Mouse (Mus musculus) liver, embryonic 16.5 days (tissue): ENCODE results near the gene Unc13d. TPM values are rescaled to one million over a fixed set of nuclear protein-coding genes. Genes with fewer than 3 reads are reported as not detected.
"Not testable (repeated sequence)": the region's sequence is repeated elsewhere in the genome, so short reads cannot be mapped to it uniquely, and the experiment has no call there.

Experiments used
- ATAC-seq: fragments of 200-750 bp; cut with Nextera tagmentation; 2 replicates; pipeline ENCODE4 v1.8.0; 2017; ENCODE audit warnings: low read depth, mild to moderate bottlenecking, moderate number of reproducible peaks, moderate library complexity
- H3K27ac ChIP-seq: fragments of 300-500 bp; sonication (generic); 2 replicates; pipeline ENCODE4 v1.5.1; 2014; ENCODE audit warnings: mild to moderate bottlenecking, low read length
- H3K27me3 ChIP-seq: fragments of 300-500 bp; sonication (generic); 2 replicates; pipeline ENCODE4 v1.6.1; 2014; ENCODE audit warnings: low read depth, low read length, mixed read lengths; ENCODE audit not compliant: control insufficient read depth, insufficient read depth
- H3K36me3 ChIP-seq: fragments of 300-500 bp; sonication (generic); 2 replicates; pipeline ENCODE4 v1.6.1; 2014; ENCODE audit warnings: mild to moderate bottlenecking; ENCODE audit not compliant: control insufficient read depth, insufficient read depth
- H3K4me1 ChIP-seq: fragments of 300-500 bp; sonication (generic); 2 replicates; pipeline ENCODE4 v1.6.1; 2014; ENCODE audit warnings: low read depth, low read length, mixed read lengths; ENCODE audit not compliant: control insufficient read depth
- H3K4me2 ChIP-seq: fragments of 300-500 bp; sonication (generic); 2 replicates; pipeline ENCODE4 v1.6.1; 2014; ENCODE audit warnings: low read depth, low read length, mixed read lengths
- H3K4me3 ChIP-seq: fragments of 300-500 bp; sonication (generic); 2 replicates; pipeline ENCODE4 v1.5.1; 2014; ENCODE audit warnings: low read depth, mild to moderate bottlenecking, low read length
- H3K9ac ChIP-seq: fragments of 300-500 bp; sonication (generic); 2 replicates; pipeline ENCODE4 v1.6.1; 2014; ENCODE audit warnings: low read depth, low read length
- H3K9me3 ChIP-seq: fragments of 300-500 bp; sonication (generic); replicated peaks from 2 replicates; pipeline ENCODE4 v1.6.1; 2016; ENCODE audit warnings: low read length; ENCODE audit not compliant: control insufficient read depth
- WGBS: fragments of 180-500 bp; shearing (Covaris S2); extraction: QIAGEN DNeasy Blood & Tissue Kit; methylation state at CpG from one replicate; pipeline ENCODE4 v1.1.7; 2014; ENCODE audit not compliant: insufficient replicate concordance; 5-methylcytosine and 5-hydroxymethylcytosine counted together
- polyA plus RNA-seq: library from polyadenylated mRNA; unstranded; fragments of >200 nt; fragmentation: Nextera tagmentation; extraction: Ambion mirVana; gene quantifications from 2 replicates; pipeline ENCODE4 v1.2.1, GENCODE M21; 2015

The Unc13d gene
- polyA plus RNA-seq, 1 experiment from 2014 or later: 17.8 TPM

DNA sequence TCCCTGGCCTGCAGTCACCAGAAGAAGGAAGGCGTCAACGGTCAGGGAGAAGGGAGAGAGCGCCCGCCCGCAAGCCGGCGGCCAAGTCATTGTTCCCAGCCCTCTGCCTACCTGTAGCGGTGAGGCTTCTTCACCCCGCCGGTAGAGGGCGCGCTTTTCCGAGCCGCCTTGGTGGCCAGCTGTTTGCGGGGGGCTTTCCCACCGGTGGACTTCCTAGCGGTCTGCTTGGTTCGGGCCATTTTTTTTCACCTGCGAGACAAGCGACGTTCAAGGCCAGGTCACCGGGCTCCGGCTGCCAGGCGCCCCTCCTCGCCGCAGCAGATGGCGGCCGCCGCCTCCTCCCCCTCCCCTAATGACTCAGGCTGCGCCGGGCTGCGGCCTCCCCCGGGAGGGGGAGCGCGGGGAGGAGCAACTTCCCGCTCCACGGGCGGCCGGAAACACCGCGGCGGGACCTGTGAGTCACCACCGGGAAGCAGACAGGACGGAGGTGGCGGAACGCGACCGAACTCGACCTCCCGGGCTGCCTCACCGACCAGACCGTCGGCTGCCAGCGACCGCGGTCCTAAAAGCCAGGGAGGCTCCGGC, 53.9 kb downstream of the Unc13d start:
- peak overlapping the region; percentile 91 for H3K4me3 ChIP-seq
- peak overlapping the region; percentile 48 for H3K4me2 ChIP-seq
- no peaks in the 10 kb centered on the region for H3K27me3 ChIP-seq
- peaks cover 13% of the 10 kb centered on the region for H3K36me3 ChIP-seq
- H3K4me1 ChIP-seq: peaks cover 17% of the 10 kb centered on the region
- no peaks in the 10 kb centered on the region for H3K9me3 ChIP-seq
- peak overlapping the region; percentile 98 for H3K27ac ChIP-seq
- H3K9ac ChIP-seq: peak overlapping the region; percentile 99
- under 1% methylated on average over 53 of the region's 57 CpGs for WGBS
- peak; percentile 52 for ATAC-seq

GRCm38 (mm10) chr11:116023074-116023770, 54.5 kb downstream of the Unc13d start:
- ATAC-seq, H3K9me3 ChIP-seq, H3K27me3 ChIP-seq: not testable (repeated sequence)
- WGBS: 2% methylated on average over 18 of the region's 18 CpGs
- Histone ChIP-seq H3K36me3 (peaks cover 13% of the 10 kb centered on the region), H3K9ac (peak overlapping the region; percentile 99), H3K27ac (peak overlapping the region; percentile 98), H3K4me3 (peak overlapping the region; percentile 91), H3K4me1 (peaks cover 15% of the 10 kb centered on the region), H3K4me2 (peak overlapping the region; percentile 48)

- no peaks in the 10 kb centered on the region for H3K27me3 ChIP-seq
- no peak for ATAC-seq
- peak overlapping the region; percentile 54 for H3K9ac ChIP-seq
- no peak overlapping the region for H3K27ac ChIP-seq
- 76% methylated on average over 4 of the region's 4 CpGs for WGBS
- no peaks in the 10 kb centered on the region for H3K9me3 ChIP-seq
- peak overlapping the region; percentile 66 for H3K4me2 ChIP-seq
- H3K4me3 ChIP-seq: peak overlapping the region; percentile 57
- H3K4me1 ChIP-seq: peaks cover 13% of the 10 kb centered on the region
- H3K36me3 ChIP-seq: peaks cover 13% of the 10 kb centered on the region
Observed at GRCm38 (mm10) chr11:116022256-116022780, 55.4 kb downstream of the Unc13d start.

GRCm38 (mm10) chr11:116021328-116022220, 56.2 kb downstream of the Unc13d start:
- 59% methylated on average over 6 of the region's 6 CpGs for WGBS
- H3K27me3 ChIP-seq: no peaks in the 10 kb centered on the region
- no peak overlapping the region for H3K9ac ChIP-seq
- H3K4me3 ChIP-seq: peak overlapping the region; percentile 19; the same call in 1 of the 2 replicates
- H3K27ac ChIP-seq: peak overlapping the region; percentile 12; the same call in 1 of the 2 replicates
- no peak for ATAC-seq
- no peaks in the 10 kb centered on the region for H3K9me3 ChIP-seq
- peaks cover 13% of the 10 kb centered on the region for H3K4me1 ChIP-seq
- peaks cover 13% of the 10 kb centered on the region for H3K36me3 ChIP-seq
- no peak overlapping the region for H3K4me2 ChIP-seq

DNA sequence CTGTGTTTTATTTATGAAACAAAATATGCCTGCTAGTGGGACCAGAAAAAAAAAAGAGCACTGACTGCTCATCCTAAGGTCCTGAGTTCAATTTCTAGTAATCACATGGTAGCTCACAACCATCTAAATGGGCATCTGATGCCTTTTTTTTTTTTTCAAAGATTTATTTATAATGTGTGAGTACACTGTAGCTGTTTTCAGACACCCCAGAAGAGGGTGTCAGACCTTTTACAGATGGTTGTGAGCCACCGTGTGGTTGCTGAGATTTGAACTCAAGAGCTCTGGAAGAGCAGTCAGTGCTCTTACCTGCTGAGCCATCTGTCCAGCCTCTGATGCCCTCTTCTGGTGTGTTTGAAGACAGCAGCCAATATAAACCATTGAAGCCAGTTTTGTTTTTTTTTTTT, 57.2 kb downstream of the Unc13d start:
- no peak overlapping the region for H3K4me3 ChIP-seq
- H3K9me3 ChIP-seq: no peaks in the 10 kb centered on the region
- no peaks in the 10 kb centered on the region for H3K27me3 ChIP-seq
- H3K4me1 ChIP-seq: peaks cover 13% of the 10 kb centered on the region
- no peak overlapping the region for H3K27ac ChIP-seq
- H3K36me3 ChIP-seq: peaks cover 13% of the 10 kb centered on the region
- no peak for ATAC-seq
- WGBS: 10% methylated on average over 1 of the region's 1 CpGs
- no peak overlapping the region for H3K9ac ChIP-seq
- H3K4me2 ChIP-seq: no peak overlapping the region

DNA sequence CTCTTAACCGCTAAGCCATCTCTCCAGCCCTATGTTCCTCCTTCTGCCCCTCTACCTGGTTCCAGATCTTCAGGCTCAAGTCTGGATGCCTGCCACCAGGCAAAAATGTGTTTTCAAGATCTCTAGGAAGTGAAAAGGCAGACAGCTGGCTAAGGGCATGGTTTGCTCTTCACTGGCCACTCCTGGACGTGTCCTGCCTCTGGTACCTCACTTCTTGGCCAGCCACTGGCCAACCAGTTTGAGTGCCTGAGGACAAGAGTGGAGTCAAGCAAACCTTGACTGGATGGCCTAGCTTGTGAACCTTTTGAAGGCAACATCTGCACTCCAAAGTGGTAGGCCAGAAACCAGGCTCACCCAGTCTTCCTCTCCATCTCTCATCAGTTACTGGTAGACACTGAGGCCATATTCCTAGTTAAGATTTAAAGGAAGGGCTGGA, 57.8 kb downstream of the Unc13d start:
- Histone ChIP-seq H3K4me1 (peaks cover 11% of the 10 kb centered on the region), H3K36me3 (peaks cover 13% of the 10 kb centered on the region), H3K4me3 (no peak overlapping the region), H3K4me2 (no peak overlapping the region), H3K9me3 (no peaks in the 10 kb centered on the region), H3K9ac (no peak overlapping the region), H3K27me3 (no peaks in the 10 kb centered on the region), H3K27ac (no peak overlapping the region)
- 72% methylated on average over 2 of the region's 2 CpGs for WGBS
- no peak for ATAC-seq

GRCm38 (mm10) chr11:116019360-116019791, 58.4 kb downstream of the Unc13d start:
- no peak overlapping the region for H3K9ac ChIP-seq
- peaks cover 13% of the 10 kb centered on the region for H3K36me3 ChIP-seq
- H3K27me3 ChIP-seq: no peaks in the 10 kb centered on the region
- H3K9me3 ChIP-seq: no peaks in the 10 kb centered on the region
- peaks cover 10% of the 10 kb centered on the region for H3K4me1 ChIP-seq
- no peak overlapping the region for H3K4me2 ChIP-seq
- 73% methylated on average over 1 of the region's 1 CpGs for WGBS
- ATAC-seq: no peak
- H3K4me3 ChIP-seq: no peak overlapping the region
- no peak overlapping the region for H3K27ac ChIP-seq

DNA sequence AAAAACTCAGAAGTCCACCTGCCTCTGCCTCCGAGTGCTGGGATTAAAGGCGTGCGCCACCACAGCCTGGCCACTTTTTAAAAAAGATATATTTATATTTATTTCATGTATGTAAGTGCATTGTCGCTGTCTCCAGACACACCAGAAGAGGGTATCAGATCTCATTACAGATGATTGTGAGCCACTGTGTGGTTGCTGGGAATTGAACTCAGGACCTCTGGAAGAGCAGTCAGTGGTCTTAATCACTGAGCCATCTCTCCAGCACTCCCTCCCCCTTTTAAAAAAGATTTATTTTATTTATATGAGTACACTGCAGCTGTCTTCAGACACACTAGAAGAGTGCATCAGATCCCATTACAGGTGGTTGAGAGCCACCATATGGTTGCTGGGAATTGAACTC, 58.9 kb downstream of the Unc13d start:
- H3K4me1 ChIP-seq: peaks cover 10% of the 10 kb centered on the region
- H3K4me3 ChIP-seq, H3K9me3 ChIP-seq, ATAC-seq, H3K9ac ChIP-seq, H3K27me3 ChIP-seq, H3K27ac ChIP-seq, H3K4me2 ChIP-seq: not testable (repeated sequence)
- 81% methylated on average over 4 of the region's 4 CpGs for WGBS
- H3K36me3 ChIP-seq: peaks cover 13% of the 10 kb centered on the region
